Mouse (Mus musculus) neural tube, embryonic 11.5 days (tissue): ENCODE measurements around the gene Sec24d. TPM values are rescaled to one million over a fixed set of nuclear protein-coding genes. Genes with fewer than 3 reads are reported as not detected.

ENCODE experiments used
- polyA plus RNA-seq: library from polyadenylated mRNA; unstranded; fragments of >200 nt; fragmentation: Nextera tagmentation; extraction: Ambion mirVana; gene quantifications from 2 replicates; pipeline ENCODE4 v1.2.1, GENCODE M21; 2014

Sec24d gene
- polyA plus RNA-seq, 1 experiment from 2014 or later, result 28.6 TPM

Other genes with a start within 250 kb of the Sec24d start
- gene Myoz2, start 232.4 kb upstream of the Sec24d start, polyA plus RNA-seq, result 3.9 and 4.0 TPM in 2 replicates
- 2.2 and 3.0 TPM in 2 replicates for gene Synpo2, start 31.3 kb upstream of the Sec24d start, polyA plus RNA-seq
- gene Mettl14, start 118.7 kb downstream of the Sec24d start, polyA plus RNA-seq, result 27.8 and 29.8 TPM in 2 replicates
- gene Prss12, start 179.5 kb downstream of the Sec24d start, polyA plus RNA-seq, result 5.2 and 5.3 TPM in 2 replicates